Mouse (Mus musculus): ENCODE data around the gene Slc8b1. TPM values are rescaled to one million over a fixed set of nuclear protein-coding genes. Genes with fewer than 3 reads are reported as not detected.
"Not testable (repeated sequence)": the region's sequence is repeated elsewhere in the genome, so short reads cannot be mapped to it uniquely, and the experiment has no call there.

Slc8b1 gene
- polyA plus RNA-seq, 2 experiments: 3.7 to 13.2 TPM

DNA sequence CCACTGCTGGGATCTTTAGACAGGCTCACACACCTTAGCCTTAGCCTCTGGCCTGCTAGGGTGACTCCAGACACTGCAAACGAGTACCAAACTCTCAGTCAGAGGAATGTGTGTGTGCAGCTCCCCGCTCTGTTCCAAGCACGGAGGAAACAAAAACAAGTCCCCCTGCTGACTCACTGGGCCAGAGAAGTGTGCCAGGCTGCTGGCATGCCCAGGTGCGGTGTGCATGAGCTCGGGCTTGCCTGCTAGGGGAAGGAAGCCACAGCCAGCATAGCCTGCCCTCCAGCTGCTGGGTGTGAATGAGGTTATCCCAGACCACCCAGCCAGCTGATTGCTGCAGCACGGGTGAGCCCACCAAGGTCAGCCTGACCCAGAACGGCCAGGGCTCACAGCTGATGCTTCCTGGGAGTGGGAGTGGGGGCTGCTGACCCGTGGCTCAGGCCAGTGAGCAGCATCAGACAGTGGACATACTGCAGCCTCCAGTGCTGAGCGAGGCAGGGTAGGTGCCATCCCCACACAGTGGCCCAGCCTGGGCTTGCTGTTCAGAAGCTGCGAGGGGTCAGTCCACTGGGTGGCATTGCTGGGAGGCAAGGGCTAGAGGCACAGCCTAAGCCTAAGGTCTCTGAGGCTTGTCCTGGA lies 15.8 kb upstream of the Slc8b1 start:
- Histone ChIP-seq H3K27ac (replicated peaks; ENCODE audit: low read depth, low read length) (no peak overlapping the region), H3K36me3 (ENCODE audit: control insufficient read depth, insufficient read depth, low read length) (peaks cover 23% of the 10 kb centered on the region; the same call in 1 of the 2 replicates)
- no peak for ATAC-seq (ENCODE audit: low FRiP score, low read depth)

DNA sequence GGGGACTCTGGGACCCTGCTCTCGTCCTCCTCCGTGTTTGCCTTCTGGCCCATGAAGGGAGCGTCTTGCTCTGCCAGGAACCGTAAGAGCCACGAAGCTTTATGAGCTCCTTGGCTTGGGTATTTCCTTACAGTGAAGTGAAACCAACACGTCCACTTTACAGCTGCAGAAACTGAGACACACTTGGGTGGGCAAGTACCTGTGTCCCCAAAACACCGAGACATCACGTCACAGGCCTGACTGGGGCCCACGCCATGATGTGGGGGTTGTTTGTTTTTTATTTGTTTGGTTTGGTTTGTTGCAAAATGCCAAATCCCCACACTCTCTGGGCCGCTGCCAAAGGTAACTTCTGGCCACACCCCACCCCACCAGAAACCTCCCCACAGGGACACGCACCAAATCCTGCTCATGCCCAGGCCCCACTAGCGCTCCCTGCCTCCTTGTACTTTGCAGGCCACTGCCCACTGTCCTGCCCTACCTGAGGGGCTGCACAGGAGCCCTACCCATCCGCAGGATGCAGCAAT lies 15.2 kb upstream of the Slc8b1 start:
- Histone ChIP-seq H3K4me1 (ENCODE audit: control insufficient read depth, insufficient read depth, low read length) (no peaks in the 10 kb centered on the region), H3K27ac (replicated peaks; ENCODE audit: low read depth, low read length) (no peak overlapping the region), H3K9ac (ENCODE audit: low read depth, low read length, severe bottlenecking) (no peak overlapping the region), H3K9me3 (ENCODE audit: control insufficient read depth, low read length) (no peaks in the 10 kb centered on the region), H3K27me3 (ENCODE audit: control insufficient read depth, insufficient read depth, low read length) (no peaks in the 10 kb centered on the region), H3K36me3 (ENCODE audit: control insufficient read depth, insufficient read depth, low read length) (peaks cover 18% of the 10 kb centered on the region; the same call in 1 of the 2 replicates), H3K4me3 (replicated peaks; ENCODE audit: low read length) (no peak overlapping the region), H3K4me2 (replicated peaks; ENCODE audit: low read depth, low read length, severe bottlenecking) (no peak overlapping the region)
- no peak for TF ChIP-seq POLR2A (IDR thresholded peaks at IDR 0.05; ENCODE audit: borderline replicate concordance, extremely low read depth, insufficient read depth, insufficient read length)
- no peak for ATAC-seq (ENCODE audit: low FRiP score, low read depth)
- no peak for DNase-seq (ENCODE audit: low spot score)
- 82% methylated on average over 13 of the region's 13 CpGs for WGBS

More for the DNA sequence above, 15.8 kb upstream of the Slc8b1 start:
- TF ChIP-seq POLR2A (IDR thresholded peaks at IDR 0.05; ENCODE audit: borderline replicate concordance, extremely low read depth, insufficient read depth, insufficient read length): no peak
- Histone ChIP-seq H3K4me2 (replicated peaks; ENCODE audit: low read depth, low read length, severe bottlenecking) (no peak overlapping the region), H3K27me3 (ENCODE audit: control insufficient read depth, insufficient read depth, low read length) (no peaks in the 10 kb centered on the region), H3K9ac (ENCODE audit: low read depth, low read length, severe bottlenecking) (no peak overlapping the region), H3K9me3 (ENCODE audit: control insufficient read depth, low read length) (no peaks in the 10 kb centered on the region), H3K4me3 (replicated peaks; ENCODE audit: low read length) (no peak overlapping the region), H3K4me1 (ENCODE audit: control insufficient read depth, insufficient read depth, low read length) (no peaks in the 10 kb centered on the region)
- no peak for DNase-seq (ENCODE audit: low spot score)
- 78% methylated on average over 10 of the region's 10 CpGs for WGBS

DNA sequence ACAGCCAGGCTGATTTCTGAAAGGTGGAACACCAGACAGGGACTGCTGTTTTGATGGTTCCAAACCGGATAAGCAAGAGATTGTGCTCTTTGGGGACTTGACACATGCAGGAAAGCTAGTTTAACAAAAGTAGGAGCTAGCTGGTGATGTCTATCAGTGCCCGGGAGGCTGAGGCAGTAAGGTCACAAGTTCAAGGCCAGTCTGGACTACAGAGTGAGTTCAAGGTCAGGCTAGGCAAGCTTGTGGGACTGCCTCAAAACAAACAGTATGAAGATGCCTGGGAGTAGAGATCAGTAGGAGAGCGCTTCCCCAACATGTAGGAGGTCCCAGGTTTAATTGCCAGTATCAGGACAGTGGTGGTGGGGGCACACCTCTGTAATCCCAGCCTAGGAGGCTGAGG lies 13.9 kb upstream of the Slc8b1 start:
- peaks cover 14% of the 10 kb centered on the region; the same call in 1 of the 2 replicates for H3K36me3 ChIP-seq (ENCODE audit: control insufficient read depth, insufficient read depth, low read length)

DNA sequence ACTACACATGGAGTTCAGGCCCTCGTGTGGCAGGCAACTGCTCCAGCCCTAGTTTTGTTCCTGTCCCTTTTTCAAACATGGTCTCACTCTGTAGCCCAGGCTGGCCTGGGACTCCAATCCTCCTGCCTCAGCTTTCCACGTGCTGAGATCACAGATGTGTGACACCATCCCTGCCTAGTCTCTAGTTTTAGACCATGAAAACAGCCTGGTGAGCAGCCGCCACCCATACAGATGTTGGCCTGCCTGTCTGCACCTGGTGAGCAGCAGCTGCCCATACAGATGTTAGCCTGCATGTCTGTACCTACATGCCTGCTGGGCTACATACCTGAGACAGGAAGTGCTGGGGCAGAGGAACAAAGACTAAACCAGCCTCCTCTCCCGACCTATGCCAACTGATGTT lies 11.8 kb upstream of the Slc8b1 start:
- H3K4me2 ChIP-seq (replicated peaks; ENCODE audit: low read depth, low read length, severe bottlenecking): no peak overlapping the region
- no peak overlapping the region for H3K4me3 ChIP-seq (replicated peaks; ENCODE audit: low read length)
- H3K27me3 ChIP-seq (ENCODE audit: control insufficient read depth, insufficient read depth, low read length): no peaks in the 10 kb centered on the region
- TF ChIP-seq POLR2A (IDR thresholded peaks at IDR 0.05; ENCODE audit: borderline replicate concordance, extremely low read depth, insufficient read depth, insufficient read length): no peak
- DNase-seq (ENCODE audit: low spot score) (no peak), ATAC-seq (ENCODE audit: low FRiP score, low read depth) (no peak)
- H3K27ac ChIP-seq (replicated peaks; ENCODE audit: low read depth, low read length): no peak overlapping the region
- no peak overlapping the region for H3K9ac ChIP-seq (ENCODE audit: low read depth, low read length, severe bottlenecking)
- no peaks in the 10 kb centered on the region for H3K9me3 ChIP-seq (ENCODE audit: control insufficient read depth, low read length)
- no peaks in the 10 kb centered on the region; the same call in 1 of the 2 replicates for H3K36me3 ChIP-seq (ENCODE audit: control insufficient read depth, insufficient read depth, low read length)
- WGBS: 79% methylated on average over 4 of the region's 4 CpGs
- H3K4me1 ChIP-seq (ENCODE audit: control insufficient read depth, insufficient read depth, low read length): peaks cover 9% of the 10 kb centered on the region

More for the DNA sequence above, 13.9 kb upstream of the Slc8b1 start:
- Histone ChIP-seq H3K9ac (ENCODE audit: low read depth, low read length, severe bottlenecking) (no peak overlapping the region), H3K27me3 (ENCODE audit: control insufficient read depth, insufficient read depth, low read length) (no peaks in the 10 kb centered on the region), H3K9me3 (ENCODE audit: control insufficient read depth, low read length) (no peaks in the 10 kb centered on the region), H3K4me2 (replicated peaks; ENCODE audit: low read depth, low read length, severe bottlenecking) (no peak overlapping the region), H3K4me3 (replicated peaks; ENCODE audit: low read length) (no peak overlapping the region), H3K27ac (replicated peaks; ENCODE audit: low read depth, low read length) (no peak overlapping the region), H3K4me1 (ENCODE audit: control insufficient read depth, insufficient read depth, low read length) (peaks cover 1% of the 10 kb centered on the region)
- WGBS: 93% methylated on average over 3 of the region's 3 CpGs
- DNase-seq (ENCODE audit: low spot score) (no peak), ATAC-seq (ENCODE audit: low FRiP score, low read depth) (no peak)
- TF ChIP-seq POLR2A (IDR thresholded peaks at IDR 0.05; ENCODE audit: borderline replicate concordance, extremely low read depth, insufficient read depth, insufficient read length): no peak

DNA sequence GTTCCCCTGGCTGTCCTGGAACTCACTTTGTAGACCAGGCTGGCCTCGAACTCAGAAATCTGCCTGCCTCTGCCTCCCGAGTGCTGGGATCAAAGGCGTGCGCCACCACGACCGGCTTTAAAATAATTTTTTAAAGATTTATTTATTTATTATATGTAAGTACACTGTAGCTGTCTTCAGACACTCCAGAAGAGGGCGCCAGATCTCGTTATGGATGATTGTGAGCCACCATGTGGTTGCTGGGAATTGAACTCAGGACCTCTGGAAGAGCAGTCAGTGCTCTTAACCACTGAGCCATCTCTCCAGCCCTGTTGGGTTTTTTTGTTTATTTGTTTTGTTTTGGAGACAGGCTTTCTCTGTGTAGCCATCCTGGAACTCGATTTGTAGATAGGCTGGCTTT lies 10.4 kb upstream of the Slc8b1 start:
- not testable (repeated sequence) for ATAC-seq (ENCODE audit: low FRiP score, low read depth)
- 88% methylated on average over 9 of the region's 9 CpGs for WGBS

More for the DNA sequence above, 10.4 kb upstream of the Slc8b1 start:
- not testable (repeated sequence) for H3K36me3 ChIP-seq (ENCODE audit: control insufficient read depth, insufficient read depth, low read length); H3K4me3 ChIP-seq (replicated peaks; ENCODE audit: low read length); H3K9ac ChIP-seq (ENCODE audit: low read depth, low read length, severe bottlenecking); H3K27me3 ChIP-seq (ENCODE audit: control insufficient read depth, insufficient read depth, low read length); H3K27ac ChIP-seq (replicated peaks; ENCODE audit: low read depth, low read length); H3K9me3 ChIP-seq (ENCODE audit: control insufficient read depth, low read length); H3K4me2 ChIP-seq (replicated peaks; ENCODE audit: low read depth, low read length, severe bottlenecking); DNase-seq (ENCODE audit: low spot score)
- peaks cover 12% of the 10 kb centered on the region for H3K4me1 ChIP-seq (ENCODE audit: control insufficient read depth, insufficient read depth, low read length)
